Mouse (Mus musculus): ENCODE measurements around the gene Rfc4.
A peak's percentile ranks its signal among the peaks of the same experiment; 100 is the strongest.

The Rfc4 gene

GRCm38 (mm10) chr16:23127673-23128375, at the start of gene Rfc4:
Gene Rfc4 (minus strand): TSS chr16:23127737.
- DNase-seq (ENCODE audit: low read depth, low spot score), result peak; percentile 82

- no peak for DNase-seq (ENCODE audit: low read depth, low spot score)
These were observed 48.4 kb upstream of the Rfc4 start for GRCm38 (mm10) chr16:23175956-23176355.

- DNase-seq (ENCODE audit: low read depth, low spot score), result no peak
These were observed 47.3 kb upstream of the Rfc4 start for GRCm38 (mm10) chr16:23174855-23175254.

GRCm38 (mm10) chr16:23173904-23174303, 46.4 kb upstream of the Rfc4 start:
- no peak for DNase-seq (ENCODE audit: low read depth, low spot score)

GRCm38 (mm10) chr16:23170813-23171212, 43.3 kb upstream of the Rfc4 start:
- no peak for DNase-seq (ENCODE audit: low read depth, low spot score)

GRCm38 (mm10) chr16:23167079-23167478, 39.5 kb upstream of the Rfc4 start:
- no peak for DNase-seq (ENCODE audit: low read depth, low spot score)

GRCm38 (mm10) chr16:23166646-23167045, 39.1 kb upstream of the Rfc4 start:
- no peak for DNase-seq (ENCODE audit: low read depth, low spot score)

- no peak for DNase-seq (ENCODE audit: low read depth, low spot score)
These were observed 37.9 kb upstream of the Rfc4 start for GRCm38 (mm10) chr16:23165441-23165840.

GRCm38 (mm10) chr16:23164443-23164842, 36.9 kb upstream of the Rfc4 start:
- no peak for DNase-seq (ENCODE audit: low read depth, low spot score)

GRCm38 (mm10) chr16:23162116-23162515, 34.6 kb upstream of the Rfc4 start:
- DNase-seq (ENCODE audit: low read depth, low spot score), result no peak

GRCm38 (mm10) chr16:23159749-23160148, 32.2 kb upstream of the Rfc4 start:
- no peak for DNase-seq (ENCODE audit: low read depth, low spot score)

GRCm38 (mm10) chr16:23158957-23159356, 31.4 kb upstream of the Rfc4 start:
- DNase-seq (ENCODE audit: low read depth, low spot score), result no peak

GRCm38 (mm10) chr16:23158292-23158691, 30.8 kb upstream of the Rfc4 start:
- DNase-seq (ENCODE audit: low read depth, low spot score), result no peak

GRCm38 (mm10) chr16:23157013-23157412, 29.5 kb upstream of the Rfc4 start:
- no peak for DNase-seq (ENCODE audit: low read depth, low spot score)

GRCm38 (mm10) chr16:23154261-23154660, 26.7 kb upstream of the Rfc4 start:
- no peak for DNase-seq (ENCODE audit: low read depth, low spot score)

GRCm38 (mm10) chr16:23151423-23151822, 23.9 kb upstream of the Rfc4 start:
- DNase-seq (ENCODE audit: low read depth, low spot score), result no peak

- DNase-seq (ENCODE audit: low read depth, low spot score), result no peak
These were observed 21.9 kb upstream of the Rfc4 start for GRCm38 (mm10) chr16:23149396-23149795.

- no peak for DNase-seq (ENCODE audit: low read depth, low spot score)
These were observed 21.4 kb upstream of the Rfc4 start for GRCm38 (mm10) chr16:23148936-23149335.

GRCm38 (mm10) chr16:23146280-23146679, 18.7 kb upstream of the Rfc4 start, which contains the start of gene Adipoq:
Gene Adipoq (plus strand): TSS chr16:23146536.
- DNase-seq (ENCODE audit: low read depth, low spot score), result no peak

GRCm38 (mm10) chr16:23145211-23145610, 17.7 kb upstream of the Rfc4 start:
- DNase-seq (ENCODE audit: low read depth, low spot score), result no peak

- DNase-seq (ENCODE audit: low read depth, low spot score), result no peak
These were observed 16.8 kb upstream of the Rfc4 start for GRCm38 (mm10) chr16:23144326-23144725.

GRCm38 (mm10) chr16:23140911-23141310, 13.4 kb upstream of the Rfc4 start:
- no peak for DNase-seq (ENCODE audit: low read depth, low spot score)

- no peak for DNase-seq (ENCODE audit: low read depth, low spot score)
These were observed 9.0 kb upstream of the Rfc4 start for GRCm38 (mm10) chr16:23136406-23136970.

Measured in embryo, embryonic 11.5 days (tissue).